Mouse (Mus musculus): Measurements from ENCODE around the gene Ctnna2.
A peak's percentile ranks its signal among the peaks of the same experiment; 100 is the strongest.

Gene Ctnna2

GRCm38 (mm10) chr6:77157028-77157427 is 822.5 kb downstream of the Ctnna2 start:
- no peak for DNase-seq (ENCODE audit: low spot score in 2 of 2)

- no peak for DNase-seq (ENCODE audit: low spot score in 2 of 2)
These were observed 840.1 kb downstream of the Ctnna2 start for GRCm38 (mm10) chr6:77139306-77139920.

DNA sequence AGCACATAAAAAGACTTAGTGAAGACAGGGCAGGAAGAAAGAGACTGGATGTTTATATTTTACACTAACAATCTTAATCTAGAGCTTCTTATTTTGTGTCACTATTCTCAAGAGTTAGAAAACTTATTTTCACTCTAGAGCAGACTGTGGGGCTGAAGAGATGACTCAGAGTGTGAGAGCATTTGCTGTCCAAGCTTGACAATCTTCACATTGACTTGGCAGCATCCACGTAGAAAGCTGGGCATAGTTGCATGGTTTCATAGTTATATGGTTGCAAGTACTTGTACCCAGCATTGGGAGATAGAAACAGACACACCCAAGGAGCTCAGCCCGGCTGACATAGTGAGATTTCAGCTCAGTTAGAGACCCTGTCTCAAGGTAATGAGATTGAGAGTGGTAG is 858.6 kb downstream of the Ctnna2 start:
- no peak for DNase-seq (ENCODE audit: low spot score in 2 of 2)

- no peak for DNase-seq (ENCODE audit: low spot score in 2 of 2)
These were observed 859.0 kb downstream of the Ctnna2 start for GRCm38 (mm10) chr6:77120510-77120909.

DNA sequence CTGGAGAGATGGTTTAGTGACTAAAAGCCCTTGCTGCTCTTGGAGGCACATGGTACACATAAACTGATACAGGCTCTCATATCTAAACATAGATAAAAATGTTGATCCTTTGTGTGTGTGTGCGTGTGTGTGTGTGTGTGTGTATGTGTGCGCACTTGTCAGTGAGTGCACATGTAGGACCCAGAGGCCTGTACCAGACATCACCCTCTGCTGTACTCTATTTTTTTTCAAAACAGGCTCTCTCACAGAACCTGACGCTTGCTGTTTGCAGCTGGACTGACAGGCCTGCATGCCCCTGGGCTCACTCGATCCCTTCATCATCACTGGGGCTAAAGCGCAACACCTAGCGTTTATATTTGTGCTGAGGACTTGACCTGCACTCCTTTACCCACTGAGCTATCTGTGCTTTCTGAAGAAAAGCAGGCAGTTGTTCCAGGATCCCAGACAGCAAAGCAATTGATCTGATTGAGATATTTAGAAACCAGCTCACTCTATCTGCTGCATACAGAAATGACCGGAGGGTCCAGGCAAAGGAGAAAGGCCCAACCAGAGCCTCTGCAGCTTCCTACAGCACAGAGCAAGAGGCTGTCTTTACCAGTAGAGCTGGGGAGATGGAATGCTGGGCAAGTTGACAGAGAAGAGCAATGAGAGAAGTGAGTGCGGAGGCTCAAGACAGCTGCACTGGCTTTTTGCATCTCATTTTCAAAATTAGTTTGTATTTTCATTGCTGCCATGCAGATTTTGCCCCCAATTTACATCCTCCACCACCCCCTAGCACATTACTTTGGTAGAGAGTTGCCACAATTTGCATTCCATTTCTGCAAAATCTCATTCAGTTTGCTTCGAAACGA is 870.2 kb downstream of the Ctnna2 start:
- no peak for DNase-seq (ENCODE audit: low spot score in 2 of 2)

- DNase-seq (ENCODE audit: low spot score in 2 of 2) = no peak
These were observed 878.5 kb downstream of the Ctnna2 start for GRCm38 (mm10) chr6:77101047-77101446.

GRCm38 (mm10) chr6:77098540-77098939 is 881.0 kb downstream of the Ctnna2 start:
- DNase-seq (ENCODE audit: low spot score in 2 of 2) = no peak

DNA sequence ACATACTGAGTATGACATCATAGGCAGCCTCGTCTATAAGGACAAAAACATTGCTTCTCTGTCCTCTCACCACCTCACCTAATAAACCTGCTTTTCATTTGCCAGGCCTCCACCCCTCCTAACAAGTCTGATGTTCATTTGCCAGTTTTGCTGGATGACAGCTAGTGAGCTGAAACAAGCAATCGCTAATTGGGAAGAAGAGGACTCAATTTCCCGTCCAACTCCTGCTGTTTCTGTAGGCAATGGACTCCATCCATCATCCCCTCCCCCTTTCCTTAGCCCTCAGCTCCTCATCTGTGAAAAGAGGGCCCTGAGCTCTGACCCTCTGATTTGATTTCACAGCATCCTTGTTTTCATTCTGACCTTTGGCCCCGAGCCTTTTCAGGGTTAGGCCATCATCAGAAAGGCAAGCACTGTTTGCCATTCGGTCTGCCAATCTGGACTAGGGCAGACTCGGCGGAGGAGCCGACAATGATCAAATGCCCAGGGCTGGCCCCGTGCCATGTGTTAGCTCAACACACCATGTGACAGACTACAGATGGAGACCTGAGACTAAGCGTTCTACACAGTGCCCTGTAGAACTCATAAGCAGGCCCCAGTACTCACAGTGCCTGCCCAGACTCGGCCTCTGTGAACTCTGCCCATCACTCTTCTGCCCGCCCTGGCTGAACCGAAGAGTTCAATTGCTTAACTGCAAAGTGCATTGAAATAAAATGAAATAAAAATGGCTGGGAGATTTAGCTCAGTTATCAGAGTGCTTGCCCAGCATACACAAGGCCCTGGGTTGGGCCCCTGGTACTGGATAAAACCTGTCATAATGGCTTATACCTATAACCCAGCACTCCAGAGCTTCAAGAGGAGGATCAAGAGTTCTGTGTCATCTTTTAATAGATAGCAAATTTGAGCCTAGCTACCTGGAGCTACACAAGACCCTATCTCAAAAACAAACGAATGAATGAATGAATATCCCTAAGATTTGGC is 903.8 kb downstream of the Ctnna2 start:
- peak; percentile 33 to 37 for DNase-seq (ENCODE audit: low spot score in 2 of 2)

DNA sequence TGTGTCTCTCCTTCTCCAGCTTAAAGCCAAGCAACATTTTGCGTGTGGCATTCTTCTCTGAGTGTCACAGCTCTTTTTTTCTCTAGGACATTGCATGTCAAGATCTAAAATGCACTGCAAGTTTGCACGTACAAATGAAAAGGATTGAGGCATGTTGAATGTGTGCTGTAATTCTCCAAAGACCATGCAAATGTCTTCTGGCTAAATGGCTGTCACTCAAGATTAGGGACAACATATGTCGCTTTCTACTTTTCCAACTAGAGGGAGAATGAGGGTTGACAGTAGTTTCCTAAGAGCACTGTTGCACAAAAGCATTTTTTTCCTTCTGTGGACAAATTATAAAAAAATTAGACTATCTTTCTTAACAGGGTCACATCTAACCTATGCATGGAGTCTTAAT is 909.9 kb downstream of the Ctnna2 start:
- no peak for DNase-seq (ENCODE audit: low spot score in 2 of 2)

DNA sequence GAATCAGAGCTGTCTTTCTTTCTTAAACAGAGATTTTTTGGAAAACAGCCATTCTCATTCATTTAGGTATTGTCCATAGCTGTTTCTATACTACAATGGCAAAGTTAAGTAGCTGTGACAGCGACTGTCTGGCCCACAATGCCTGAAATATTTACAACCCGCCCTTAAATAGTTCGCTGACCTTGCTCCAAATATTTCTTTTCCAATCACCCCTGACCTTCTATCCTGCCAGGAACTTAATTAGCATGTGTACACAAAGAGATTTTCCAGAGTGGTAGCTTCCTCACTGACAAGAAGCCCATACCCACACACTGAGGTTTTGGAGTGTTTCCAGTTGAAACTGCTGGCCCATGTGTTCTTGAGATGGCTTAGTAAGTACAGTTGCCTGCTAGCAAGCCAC is 928.8 kb downstream of the Ctnna2 start:
- no peak for DNase-seq (ENCODE audit: low spot score in 2 of 2)

DNA sequence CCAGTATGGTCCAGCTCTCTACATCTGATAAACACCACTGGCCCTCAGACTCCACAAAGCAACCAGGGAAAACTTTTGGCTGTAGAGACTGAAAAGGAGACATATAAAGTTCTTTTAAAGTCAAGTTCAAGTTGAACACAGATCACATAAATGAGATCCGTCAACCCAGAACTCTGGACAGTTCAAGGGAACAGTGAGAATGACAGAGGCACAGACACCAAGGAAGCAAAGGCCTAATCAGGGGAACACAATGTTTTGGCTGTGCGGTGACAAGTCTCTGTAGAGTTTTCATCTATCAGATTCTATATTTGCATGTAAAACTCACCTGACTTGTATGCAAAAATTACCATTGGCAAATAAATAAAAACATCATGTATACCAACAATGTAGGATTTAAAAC is 929.3 kb downstream of the Ctnna2 start:
- DNase-seq (ENCODE audit: low spot score in 2 of 2) = no peak

GRCm38 (mm10) chr6:77047568-77047967 is 931.9 kb downstream of the Ctnna2 start:
- DNase-seq (ENCODE audit: low spot score in 2 of 2) = no peak

DNA sequence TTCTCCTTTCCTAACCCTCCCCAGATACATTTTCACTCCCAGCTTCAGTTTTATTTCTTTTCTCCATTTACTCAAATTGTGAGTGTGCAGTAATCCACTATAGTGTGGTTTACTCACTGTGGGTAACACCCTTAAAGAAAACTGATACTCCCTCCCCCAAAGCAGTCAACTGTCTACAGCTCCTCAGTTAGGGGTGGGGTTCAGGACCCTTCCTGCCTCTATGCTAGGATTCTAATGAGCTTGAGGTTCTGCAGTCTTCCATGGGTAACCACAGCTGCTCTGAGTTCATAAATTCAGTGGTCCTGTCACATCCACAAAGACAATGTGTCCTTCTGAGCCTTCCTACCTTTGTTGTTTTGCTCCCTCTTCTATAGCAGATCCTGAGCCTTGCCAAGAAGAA is 954.4 kb downstream of the Ctnna2 start:
- no peak for DNase-seq (ENCODE audit: low spot score in 2 of 2)

GRCm38 (mm10) chr6:77013194-77013593 is 966.3 kb downstream of the Ctnna2 start:
- DNase-seq (ENCODE audit: low spot score in 2 of 2) = no peak

GRCm38 (mm10) chr6:77011001-77011400 is 968.5 kb downstream of the Ctnna2 start:
- DNase-seq (ENCODE audit: low spot score in 2 of 2) = no peak

DNA sequence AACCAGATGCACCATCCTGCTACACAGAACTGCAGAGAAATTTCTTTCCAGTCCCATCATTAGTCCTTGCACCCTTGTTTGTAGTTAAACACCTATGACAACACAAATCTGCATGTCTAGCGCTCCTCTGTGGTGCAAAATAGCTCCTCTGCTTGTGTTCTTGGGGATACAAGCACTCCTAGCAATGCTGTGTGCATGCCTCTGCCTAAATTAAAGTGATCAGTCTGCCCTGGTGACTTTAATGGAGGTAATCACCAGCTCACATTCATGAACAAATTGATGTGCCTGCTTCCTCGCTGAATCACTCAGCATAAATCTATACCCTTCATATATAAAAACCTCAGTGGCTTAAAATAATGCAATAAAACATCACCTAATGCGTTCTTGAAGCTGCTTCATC is 987.4 kb downstream of the Ctnna2 start:
- no peak for DNase-seq (ENCODE audit: low spot score in 2 of 2)

DNA sequence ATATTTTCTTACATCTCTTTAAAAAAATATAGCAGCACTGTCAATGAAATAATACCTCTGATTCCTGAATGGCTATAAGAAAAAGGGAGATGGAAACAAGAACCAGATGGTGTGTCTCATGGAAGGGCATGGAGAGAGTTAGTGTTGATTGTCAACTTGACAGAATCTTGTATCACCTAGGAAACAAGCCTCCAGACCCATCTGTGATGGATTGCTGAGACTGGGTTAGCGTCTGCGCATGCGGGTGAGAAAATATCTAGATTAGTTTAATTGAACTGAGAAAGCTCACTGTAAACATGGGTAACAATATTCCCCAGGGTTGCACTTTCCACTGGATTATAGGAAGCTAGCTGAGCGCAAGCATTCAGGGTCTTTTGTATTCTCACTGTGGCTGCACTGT is 994.7 kb downstream of the Ctnna2 start:
- DNase-seq (ENCODE audit: low spot score in 2 of 2) = no peak

GRCm38 (mm10) chr6:76981651-76982050 is 997.8 kb downstream of the Ctnna2 start:
- no peak for DNase-seq (ENCODE audit: low spot score in 2 of 2)

DNA sequence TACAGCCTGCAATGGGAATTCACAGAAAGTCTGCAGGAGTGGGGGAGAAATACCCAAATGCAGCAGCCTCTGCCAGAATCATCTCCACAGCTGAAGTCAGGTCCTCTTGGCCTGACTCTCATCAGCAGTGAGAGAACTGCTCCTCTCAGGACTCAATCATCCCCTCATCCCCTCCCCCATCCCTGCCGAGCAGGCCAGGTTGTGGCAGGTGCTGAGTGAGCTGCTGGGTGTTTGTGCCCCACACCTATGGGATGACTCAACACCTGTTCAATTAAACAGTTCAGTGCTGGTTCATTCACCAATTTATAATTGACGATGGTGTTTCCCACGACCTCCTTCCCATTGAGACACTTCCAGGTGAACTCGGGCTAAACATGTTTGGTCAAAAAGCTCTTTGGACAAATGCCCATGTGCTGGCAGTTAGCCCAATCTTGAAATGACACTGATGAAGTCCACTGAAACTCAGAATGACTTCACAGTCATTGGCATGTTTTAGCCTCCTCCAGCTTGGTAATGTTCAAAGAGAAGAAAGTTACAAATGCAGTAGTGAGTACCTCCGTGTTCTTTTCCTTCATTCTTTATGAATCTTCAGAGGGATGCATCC is 1000.1 kb downstream of the Ctnna2 start:
- DNase-seq (ENCODE audit: low spot score in 2 of 2) = no peak

- DNase-seq (ENCODE audit: low spot score in 2 of 2) = no peak
These were observed 1001.7 kb downstream of the Ctnna2 start for GRCm38 (mm10) chr6:76977817-76978216.

- DNase-seq (ENCODE audit: low spot score in 2 of 2) = no peak
These were observed 1005.2 kb downstream of the Ctnna2 start for GRCm38 (mm10) chr6:76974297-76974696.

DNA sequence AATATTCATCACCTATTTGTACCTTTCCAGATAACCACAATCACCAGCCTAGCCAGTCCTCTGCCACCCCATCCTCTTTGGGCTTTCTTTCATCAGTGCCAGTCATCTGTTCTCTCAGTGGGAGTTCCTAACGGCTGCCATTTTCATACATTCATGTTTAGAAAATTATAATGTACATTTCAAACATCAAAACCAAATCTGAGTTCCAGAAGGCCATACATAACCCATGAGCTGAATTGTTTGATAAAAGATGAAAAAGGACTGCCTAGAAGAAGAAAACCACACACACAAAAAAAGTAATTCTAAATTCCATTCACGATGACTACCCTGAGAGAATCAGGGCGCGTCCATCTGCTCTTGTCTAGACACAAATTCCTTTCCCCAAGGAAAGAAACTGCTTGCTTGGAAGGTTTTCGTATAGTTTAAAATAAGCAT is 1014.5 kb downstream of the Ctnna2 start:
- DNase-seq (ENCODE audit: low spot score in 2 of 2) = no peak
